In genomic region chr2:59876482-59876881, GRCm38 (mm10) we compare ENCODE assay signal across 29 mouse cellular contexts.
"Had no signal": no experiment of that assay in that cellular context is flagged by ENCODE, and none has a peak within 500 bp of the region (broad histone marks: within the 10 kb centered on the region; RNA-seq: fewer than 3 reads in every experiment).

No protein-coding gene starts in this region.

- H3K4me1 ChIP-seq: embryonic facial prominence, embryonic 12.5 days; forebrain, embryonic 12.5 days; forebrain, embryonic 13.5 days; forebrain, embryonic 15.5 days had no signal

- H3K9ac ChIP-seq: embryonic facial prominence, embryonic 12.5 days; embryonic facial prominence, embryonic 13.5 days; embryonic facial prominence, embryonic 15.5 days; forebrain, embryonic 12.5 days; forebrain, embryonic 13.5 days; forebrain, embryonic 15.5 days; forebrain, postnatal 0 days had no signal

- H3K27me3 ChIP-seq: embryonic facial prominence, embryonic 12.5 days; embryonic facial prominence, embryonic 13.5 days; embryonic facial prominence, embryonic 15.5 days; forebrain, embryonic 12.5 days; forebrain, embryonic 13.5 days; forebrain, embryonic 15.5 days had no signal

- H3K9me3 ChIP-seq: embryonic facial prominence, embryonic 12.5 days; embryonic facial prominence, embryonic 13.5 days; forebrain, embryonic 12.5 days; forebrain, embryonic 13.5 days; forebrain, embryonic 15.5 days had no signal

- H3K4me3 ChIP-seq: embryonic facial prominence, embryonic 10.5 days; embryonic facial prominence, embryonic 12.5 days; embryonic facial prominence, embryonic 13.5 days; embryonic facial prominence, embryonic 15.5 days; erythroblast, embryonic 14.5 days; forebrain, embryonic 10.5 days; forebrain, embryonic 12.5 days; forebrain, embryonic 13.5 days; forebrain, embryonic 15.5 days; gastrocnemius, adult 2 months; heart, adult 2 months had no signal

- H3K27ac ChIP-seq: embryonic facial prominence, embryonic 10.5 days; embryonic facial prominence, embryonic 12.5 days; embryonic facial prominence, embryonic 13.5 days; embryonic facial prominence, embryonic 15.5 days; forebrain, embryonic 10.5 days; forebrain, embryonic 12.5 days; forebrain, embryonic 13.5 days; forebrain, embryonic 15.5 days; gastrocnemius, adult 2 months; heart, adult 2 months had no signal

- H3K4me2 ChIP-seq: embryonic facial prominence, embryonic 12.5 days; embryonic facial prominence, embryonic 13.5 days; embryonic facial prominence, embryonic 15.5 days; forebrain, embryonic 12.5 days; forebrain, embryonic 13.5 days; forebrain, embryonic 15.5 days had no signal

- H3K36me3 ChIP-seq: forebrain, embryonic 15.5 days had no signal

- ATAC-seq: forebrain, embryonic 13.5 days; forebrain, embryonic 14.5 days; forebrain, embryonic 15.5 days; forebrain, embryonic 16.5 days; forebrain, postnatal 0 days had no signal

- DNase-seq: cerebellum, adult 2 months; cerebellum, adult 8-10 months; cerebellum, adult 9-10 months; cerebellum, adult 9-11 months; cerebellum, postnatal 10 days; cerebellum, postnatal 14 days; cerebellum, postnatal 25 days; cerebellum, postnatal 36 days; embryo, embryonic 11 days; forebrain, postnatal 0 days; gastrocnemius, adult 2 months; gastrocnemius, postnatal 10 days; gastrocnemius, postnatal 14 days; gastrocnemius, postnatal 25 days; gastrocnemius, postnatal 36 days; heart, adult 11 months; heart, adult 18-20 months; heart, adult 2 months had no signal
